Mouse (Mus musculus): Measurements from ENCODE around the gene Palld. TPM values are rescaled to one million over a fixed set of nuclear protein-coding genes. Genes with fewer than 3 reads are reported as not detected.

The Palld gene
- polyA plus RNA-seq, 1 experiment = 47.5 TPM

GRCm38 (mm10) chr8:61497110-61497509 is 405.4 kb downstream of the Palld start:
- DNase-seq = no peak
- H3K27ac ChIP-seq (ENCODE audit: insufficient read depth, low read depth, low read length) = no peak overlapping the region
- TF ChIP-seq POLR2A (IDR thresholded peaks at IDR 0.05; ENCODE audit: low read depth, low read length) = no peak
- TF ChIP-seq CTCF (conservative IDR thresholded peaks at IDR 0.05; ENCODE audit: insufficient read depth, insufficient read length, low read depth, low read length) = no peak
- no peaks in the 10 kb centered on the region for H3K4me1 ChIP-seq (ENCODE audit: control insufficient read depth, insufficient read depth, low read length)
- 70% methylated on average over 4 of the region's 4 CpGs for WGBS
- H3K27me3 ChIP-seq (replicated peaks; ENCODE audit: control insufficient read depth, insufficient read depth, low read length) = no peaks in the 10 kb centered on the region
- peaks cover 4% of the 10 kb centered on the region for H3K36me3 ChIP-seq (ENCODE audit: control insufficient read depth, insufficient read depth, low read length)
- no peak overlapping the region for H3K4me3 ChIP-seq (ENCODE audit: insufficient read depth, low read depth, low read length)

DNA sequence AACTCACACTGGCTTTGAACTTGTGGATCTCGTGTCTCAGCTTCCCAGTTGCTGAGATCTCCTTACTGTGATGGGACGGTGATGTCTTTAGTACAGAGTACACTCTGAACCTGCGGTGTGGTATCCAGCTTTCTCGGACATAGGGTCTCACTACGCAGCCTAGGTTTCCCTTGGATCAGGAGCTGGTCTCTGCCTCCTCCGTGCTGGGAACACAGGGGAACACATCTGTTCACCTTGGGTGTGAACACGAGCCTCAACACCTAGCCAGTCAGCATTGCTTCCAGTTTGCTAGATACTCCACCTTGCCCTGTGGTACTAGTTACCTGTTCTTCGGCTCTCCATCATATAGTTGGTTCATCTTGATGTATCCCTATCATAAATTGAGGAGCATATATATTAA is 413.9 kb downstream of the Palld start:
- no peak overlapping the region for H3K4me3 ChIP-seq (ENCODE audit: insufficient read depth, low read depth, low read length)
- H3K36me3 ChIP-seq (ENCODE audit: control insufficient read depth, insufficient read depth, low read length) = peaks cover 4% of the 10 kb centered on the region
- TF ChIP-seq CTCF (conservative IDR thresholded peaks at IDR 0.05; ENCODE audit: insufficient read depth, insufficient read length, low read depth, low read length) (no peak), POLR2A (IDR thresholded peaks at IDR 0.05; ENCODE audit: low read depth, low read length) (no peak)
- 90% methylated on average over 8 of the region's 8 CpGs for WGBS
- H3K27ac ChIP-seq (ENCODE audit: insufficient read depth, low read depth, low read length) = no peak overlapping the region
- no peak for DNase-seq
- no peaks in the 10 kb centered on the region; the same call in 1 of the 2 replicates for H3K4me1 ChIP-seq (ENCODE audit: control insufficient read depth, insufficient read depth, low read length)
- no peaks in the 10 kb centered on the region for H3K27me3 ChIP-seq (replicated peaks; ENCODE audit: control insufficient read depth, insufficient read depth, low read length)

DNA sequence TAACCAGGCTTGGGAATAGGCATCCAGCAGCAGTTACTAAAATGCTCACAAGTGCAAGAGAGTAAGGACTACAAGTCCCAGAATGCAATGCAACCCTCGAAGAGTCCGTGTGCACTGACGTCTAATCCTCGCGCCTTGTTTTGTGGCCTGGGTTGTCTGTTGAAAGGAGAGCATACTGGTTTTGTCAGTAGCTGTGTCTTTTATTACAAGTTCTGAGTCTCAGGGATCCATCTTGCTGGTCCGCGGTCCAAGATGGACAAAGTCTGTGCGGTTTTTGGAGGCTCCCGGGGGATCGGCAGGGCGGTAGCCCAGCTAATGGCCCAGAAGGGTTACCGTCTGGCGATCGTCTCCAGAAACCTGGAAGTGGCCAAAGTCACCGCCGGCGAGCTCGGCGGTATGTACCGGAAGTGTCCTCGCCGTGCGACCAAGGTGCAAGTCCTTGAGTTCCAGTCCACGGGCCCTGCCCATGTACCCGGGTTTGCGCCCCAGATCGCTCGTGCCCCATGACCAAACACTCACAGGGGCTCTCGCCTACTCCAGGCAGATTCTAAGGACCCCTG is 414.8 kb downstream of the Palld start, which contains the start of gene Cbr4:
TSS of gene Cbr4 (plus strand) at position 138 of the 560 bp plus-strand sequence.
- peak; percentile 96 for DNase-seq
- peak within 1 kb of the TSS; percentile 90 for H3K27ac ChIP-seq (ENCODE audit: insufficient read depth, low read depth, low read length)
- H3K4me3 ChIP-seq (ENCODE audit: insufficient read depth, low read depth, low read length) = peak within 1 kb of the TSS; percentile 82
- H3K4me1 ChIP-seq (ENCODE audit: control insufficient read depth, insufficient read depth, low read length) = no peaks in the 10 kb centered on the region; the same call in 1 of the 2 replicates
- H3K27me3 ChIP-seq (replicated peaks; ENCODE audit: control insufficient read depth, insufficient read depth, low read length) = no peaks in the 10 kb centered on the region
- TF ChIP-seq CTCF (conservative IDR thresholded peaks at IDR 0.05; ENCODE audit: insufficient read depth, insufficient read length, low read depth, low read length) (no peak), POLR2A (IDR thresholded peaks at IDR 0.05; ENCODE audit: low read depth, low read length) (peak; percentile 34)
- under 1% methylated on average over 29 of the region's 29 CpGs for WGBS
- H3K36me3 ChIP-seq (ENCODE audit: control insufficient read depth, insufficient read depth, low read length) = no peaks in the 10 kb centered on the region

DNA sequence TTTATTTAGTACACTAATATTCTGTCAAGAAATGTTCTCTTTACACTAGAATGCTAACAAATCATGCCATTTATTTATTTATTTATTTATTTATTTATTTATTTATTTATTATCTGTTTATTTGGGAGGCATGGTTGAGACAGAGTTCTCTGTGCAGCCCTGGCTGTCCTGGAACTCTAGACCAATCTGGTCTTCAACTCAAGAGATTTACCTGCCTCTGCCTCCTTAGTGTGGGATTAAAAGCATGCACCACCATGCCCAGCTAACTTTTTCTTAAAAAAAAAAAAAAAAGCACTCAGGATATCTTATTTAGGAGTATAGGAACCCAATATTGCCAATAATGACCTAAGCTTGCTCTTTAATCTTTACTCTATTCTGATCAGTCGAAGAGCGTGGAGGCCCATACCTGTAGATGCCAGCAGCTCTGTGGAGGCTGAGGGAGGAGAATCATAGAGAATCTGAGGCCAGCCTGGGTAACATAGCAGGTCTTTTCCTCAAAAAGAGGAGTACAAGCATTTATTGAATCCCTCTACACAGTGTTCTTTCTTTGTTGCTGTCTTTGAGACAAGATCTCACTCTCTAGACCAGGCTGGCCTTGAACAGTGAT is 415.5 kb downstream of the Palld start:
- no peaks in the 10 kb centered on the region; the same call in 1 of the 2 replicates for H3K4me1 ChIP-seq (ENCODE audit: control insufficient read depth, insufficient read depth, low read length)
- H3K36me3 ChIP-seq (ENCODE audit: control insufficient read depth, insufficient read depth, low read length) = no peaks in the 10 kb centered on the region
- no peak overlapping the region for H3K27ac ChIP-seq (ENCODE audit: insufficient read depth, low read depth, low read length)
- H3K27me3 ChIP-seq (replicated peaks; ENCODE audit: control insufficient read depth, insufficient read depth, low read length) = no peaks in the 10 kb centered on the region
- WGBS = 99% methylated on average over 2 of the region's 2 CpGs
- H3K4me3 ChIP-seq (ENCODE audit: insufficient read depth, low read depth, low read length) = no peak overlapping the region
- TF ChIP-seq CTCF (conservative IDR thresholded peaks at IDR 0.05; ENCODE audit: insufficient read depth, insufficient read length, low read depth, low read length) (no peak), POLR2A (IDR thresholded peaks at IDR 0.05; ENCODE audit: low read depth, low read length) (no peak)
- no peak for DNase-seq

- Histone ChIP-seq H3K36me3 (ENCODE audit: control insufficient read depth, insufficient read depth, low read length) (no peaks in the 10 kb centered on the region), H3K27ac (ENCODE audit: insufficient read depth, low read depth, low read length) (no peak overlapping the region), H3K27me3 (replicated peaks; ENCODE audit: control insufficient read depth, insufficient read depth, low read length) (no peaks in the 10 kb centered on the region), H3K4me3 (ENCODE audit: insufficient read depth, low read depth, low read length) (no peak overlapping the region), H3K4me1 (ENCODE audit: control insufficient read depth, insufficient read depth, low read length) (peaks cover 5% of the 10 kb centered on the region; the same call in 1 of the 2 replicates)
- 81% methylated on average over 14 of the region's 14 CpGs for WGBS
- DNase-seq = no peak
- no peak for TF ChIP-seq POLR2A (IDR thresholded peaks at IDR 0.05; ENCODE audit: low read depth, low read length)
- no peak for TF ChIP-seq CTCF (conservative IDR thresholded peaks at IDR 0.05; ENCODE audit: insufficient read depth, insufficient read length, low read depth, low read length)
Measured at GRCm38 (mm10) chr8:61480260-61480967, 422.1 kb downstream of the Palld start.

DNA sequence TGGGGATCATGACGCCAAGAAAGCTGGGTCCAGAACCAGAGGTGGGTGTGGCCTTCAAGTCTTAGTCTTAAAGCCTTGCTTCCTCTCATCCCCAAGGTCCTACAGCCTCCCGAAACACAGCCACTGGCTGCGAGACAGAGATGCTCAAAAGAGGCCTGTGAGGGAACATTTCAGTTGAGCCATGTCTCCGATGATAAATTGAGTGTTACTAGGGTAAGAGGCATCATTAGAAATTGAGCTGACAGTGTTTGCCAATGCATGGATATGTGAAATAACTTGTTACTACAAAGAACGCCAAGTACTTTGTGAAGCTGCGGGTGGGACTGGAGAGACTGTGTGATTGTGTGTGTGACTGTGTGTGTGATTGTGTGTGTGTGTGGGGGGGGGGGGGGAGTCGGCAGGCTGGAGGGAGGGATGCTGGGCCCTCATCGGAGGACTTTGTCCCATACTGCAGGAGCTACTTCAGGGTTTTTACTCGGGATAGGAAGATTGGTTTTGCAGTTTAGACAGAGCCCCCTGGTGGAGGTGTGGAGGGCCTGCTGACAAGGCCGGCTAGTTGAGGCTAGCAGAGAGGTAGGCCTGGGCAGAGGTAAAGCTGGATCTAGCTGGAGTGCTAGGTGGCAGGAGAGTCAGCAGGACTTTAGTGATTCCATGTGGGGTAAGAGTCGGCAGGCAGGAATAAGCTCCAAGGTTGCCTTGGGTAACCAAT is 422.8 kb downstream of the Palld start:
- TF ChIP-seq CTCF (conservative IDR thresholded peaks at IDR 0.05; ENCODE audit: insufficient read depth, insufficient read length, low read depth, low read length) (peak; percentile 70), POLR2A (IDR thresholded peaks at IDR 0.05; ENCODE audit: low read depth, low read length) (no peak)
- peak; percentile 82 for DNase-seq
- Histone ChIP-seq H3K4me3 (ENCODE audit: insufficient read depth, low read depth, low read length) (no peak overlapping the region), H3K27ac (ENCODE audit: insufficient read depth, low read depth, low read length) (no peak overlapping the region), H3K36me3 (ENCODE audit: control insufficient read depth, insufficient read depth, low read length) (no peaks in the 10 kb centered on the region), H3K4me1 (ENCODE audit: control insufficient read depth, insufficient read depth, low read length) (peaks cover 10% of the 10 kb centered on the region; the same call in 1 of the 2 replicates), H3K27me3 (replicated peaks; ENCODE audit: control insufficient read depth, insufficient read depth, low read length) (no peaks in the 10 kb centered on the region)
- 52% methylated on average over 11 of the region's 11 CpGs for WGBS

All from kidney, adult 2 months (tissue).